Mouse (Mus musculus): ENCODE results near the gene Emp3. TPM values are rescaled to one million over a fixed set of nuclear protein-coding genes. Genes with fewer than 3 reads are reported as not detected.
"Not testable (repeated sequence)": the region's sequence is repeated elsewhere in the genome, so short reads cannot be mapped to it uniquely, and the experiment has no call there.

Gene Emp3
- total RNA-seq (2021), result 1 to 10 TPM; 2.9 to 4.1 TPM

DNA sequence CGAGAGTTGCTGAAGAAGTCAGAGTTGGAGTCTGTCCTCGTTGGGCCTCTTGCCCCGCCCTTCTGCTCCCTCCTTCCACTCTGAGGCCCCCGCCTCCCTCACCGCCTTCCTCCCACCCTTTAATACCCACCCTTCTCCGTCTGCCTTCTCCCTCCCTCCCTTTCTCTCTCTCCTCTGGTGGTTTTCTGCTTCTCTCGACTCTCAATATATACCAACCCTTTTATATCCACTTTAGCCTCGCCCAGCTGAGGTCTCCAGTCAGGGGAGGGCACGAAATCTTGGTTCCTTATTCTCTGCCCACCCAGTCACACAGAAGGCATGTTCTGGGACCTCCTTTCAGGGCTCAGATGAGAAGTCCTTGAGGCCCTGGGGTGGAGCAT, at the start of gene Emp3:
TSS of gene Emp3 (minus strand) at position 163 of the 380 bp plus-strand sequence.
- intact Hi-C loops (cut with DNase I), result no loop called here
- DNase-seq (ENCODE audit: low spot score in 2 of 2), result no peak

DNA sequence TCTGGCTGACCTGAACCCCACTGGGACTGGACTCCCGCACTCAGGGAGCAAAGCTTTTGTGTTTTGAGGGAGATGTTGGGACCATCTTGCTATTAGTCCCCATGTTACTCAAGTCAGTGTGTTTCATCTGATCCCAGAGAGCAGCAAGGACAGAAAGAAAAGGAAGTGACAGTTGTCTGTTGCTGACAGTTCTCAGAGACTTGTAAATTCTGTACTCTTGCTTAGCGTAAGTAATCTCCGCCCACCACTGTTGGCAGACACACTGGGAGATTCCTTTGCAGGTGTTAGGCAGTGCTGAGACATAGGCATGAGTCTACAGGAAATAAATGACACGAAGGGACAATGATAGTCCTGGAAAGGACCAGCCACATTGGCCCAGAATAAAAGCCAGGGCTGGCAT, 35.4 kb upstream of the Emp3 start:
- DNase-seq (ENCODE audit: low spot score in 2 of 2), result no peak

DNA sequence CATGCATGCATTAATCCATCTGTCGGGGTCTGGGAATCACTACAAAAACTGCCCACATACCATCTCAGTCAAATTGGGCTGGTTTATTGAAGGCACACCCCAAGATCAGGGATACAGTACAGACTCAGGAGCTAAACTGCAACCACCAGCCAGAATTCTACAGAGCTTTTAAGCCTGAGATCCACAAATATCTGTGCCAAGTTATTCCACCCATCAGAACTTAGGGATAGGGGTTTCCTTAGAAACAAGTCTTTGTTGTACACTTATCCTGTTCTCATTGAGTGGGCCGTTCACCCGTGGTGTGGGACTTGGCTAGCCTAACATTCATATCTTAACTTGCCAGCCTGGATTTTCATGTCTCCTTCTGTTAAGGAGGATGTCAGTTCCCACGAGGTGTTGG, 27.9 kb upstream of the Emp3 start:
- intact Hi-C loops (cut with DNase I), result loop anchor here (5.0 kb wide), 1 partner anchor 58 kb away; no protein-coding TSS in a partner anchor
- no peak for DNase-seq (ENCODE audit: low spot score in 2 of 2)

More for the DNA sequence above, 35.4 kb upstream of the Emp3 start:
- intact Hi-C loops (cut with DNase I), result no loop called here

DNA sequence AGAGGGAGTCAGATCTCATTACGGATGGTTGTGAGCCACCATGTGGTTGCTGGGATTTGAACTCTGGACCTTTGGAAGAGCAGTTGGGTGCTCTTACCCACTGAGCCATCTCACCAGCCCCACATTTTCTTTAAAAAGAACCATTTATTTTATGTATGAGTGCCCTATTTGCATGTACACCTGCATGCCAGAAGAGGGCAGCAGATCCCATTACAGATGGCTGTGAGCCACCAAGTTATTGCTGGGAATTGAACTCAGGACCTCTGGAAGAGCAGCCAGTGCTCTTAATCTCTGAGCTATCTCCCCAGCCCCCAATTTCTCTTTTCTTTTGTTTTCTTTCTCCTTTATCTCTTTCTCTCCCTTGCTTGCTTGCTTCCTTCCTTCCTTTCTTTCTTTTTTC, 22.1 kb upstream of the Emp3 start:
- intact Hi-C loops (cut with DNase I); DNase-seq (ENCODE audit: low spot score in 2 of 2): not testable (repeated sequence)

DNA sequence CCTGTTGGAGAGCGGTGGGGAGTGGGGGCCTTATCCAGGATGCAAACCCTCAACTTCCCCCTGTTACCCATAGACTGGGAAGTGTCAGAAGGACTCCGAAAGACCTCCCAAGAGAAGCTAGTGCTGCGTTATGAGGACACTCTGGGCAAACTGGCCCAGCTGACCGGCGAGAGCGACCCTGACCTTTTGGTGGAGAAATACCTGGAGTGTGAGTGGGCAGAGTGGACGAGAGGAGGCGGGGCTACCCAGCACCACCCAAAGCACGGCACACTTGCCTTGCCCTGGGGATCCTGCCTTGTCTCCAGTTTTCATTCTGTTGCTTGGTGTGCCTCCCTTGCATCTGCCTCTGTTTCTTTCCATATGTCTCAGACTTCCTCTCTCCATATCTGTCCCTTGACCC, 20.8 kb upstream of the Emp3 start:
- intact Hi-C loops (cut with DNase I), result no loop called here
- DNase-seq (ENCODE audit: low spot score in 2 of 2), result no peak

DNA sequence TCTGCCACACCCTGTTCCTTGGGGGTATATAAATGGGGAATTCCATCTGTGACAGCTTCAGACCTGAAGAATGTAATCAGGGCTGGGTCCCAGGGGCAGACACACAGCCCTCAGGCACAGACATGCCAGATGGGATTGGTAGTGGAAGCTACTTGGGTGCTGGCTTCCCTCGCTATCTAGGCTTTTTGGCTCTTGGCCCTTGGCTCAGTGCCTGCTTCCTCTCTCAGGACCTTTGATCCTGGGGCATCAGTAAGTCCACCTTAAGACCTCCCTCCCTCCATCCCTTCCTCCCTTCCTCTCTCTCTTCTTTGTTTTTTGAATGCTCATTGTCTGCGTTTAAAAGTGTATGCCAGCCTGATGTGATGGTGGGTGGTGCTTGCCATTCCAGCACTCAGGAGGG, 18.6 kb upstream of the Emp3 start:
- DNase-seq (ENCODE audit: low spot score in 2 of 2), result no peak
- intact Hi-C loops (cut with DNase I), result loop anchor here (5.0 kb wide), 1 partner anchor 68 kb away; the partner anchor contains the start of gene Kdelr1

DNA sequence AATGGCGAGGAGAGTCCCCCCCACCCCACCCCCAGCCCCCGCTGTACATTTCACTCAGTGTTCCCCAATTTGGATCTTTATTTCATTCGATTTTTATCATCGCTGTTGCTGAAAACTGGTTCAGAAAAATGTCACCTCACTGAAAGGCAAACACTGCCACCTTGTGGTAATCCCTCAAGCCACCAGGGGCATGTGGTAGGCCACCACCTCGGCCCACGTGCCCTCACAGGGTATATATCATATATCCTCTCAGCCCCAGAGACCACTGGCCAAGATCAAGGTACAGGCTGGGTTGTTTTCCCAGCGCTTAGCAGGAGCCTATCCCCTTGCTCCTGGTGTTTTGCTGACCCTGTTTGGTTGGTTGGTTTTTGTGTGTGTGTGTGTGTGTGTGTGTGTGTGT, 13.9 kb upstream of the Emp3 start:
- intact Hi-C loops (cut with DNase I), result loop anchor here (2.0 to 5.0 kb wide), 2 partner anchors 63 to 196 kb away; partner anchors contain the start of gene Kdelr1
- peak in 1 of 2 experiments; percentile 47 for DNase-seq (ENCODE audit: low spot score in 2 of 2)

DNA sequence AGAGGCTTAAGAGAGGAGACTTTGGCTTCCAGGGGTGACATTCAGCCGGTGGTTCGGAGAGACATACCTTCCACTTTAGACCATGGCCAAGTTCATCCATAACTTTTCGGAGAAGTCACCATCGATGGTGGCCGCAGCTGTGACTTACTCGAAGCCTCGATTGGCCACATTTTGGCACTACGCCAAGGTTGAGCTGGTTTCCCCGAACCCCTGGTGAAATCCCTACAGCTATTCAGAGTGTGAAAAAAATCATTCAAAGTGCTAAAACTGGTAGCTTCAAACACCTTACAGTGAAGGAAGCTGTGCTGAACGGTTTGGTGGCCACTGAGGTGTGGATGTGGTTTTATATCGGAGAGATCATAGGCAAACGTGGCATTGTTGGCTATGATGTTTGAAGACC, 12.6 kb upstream of the Emp3 start:
- not testable (repeated sequence) for DNase-seq (ENCODE audit: low spot score in 2 of 2)
- intact Hi-C loops (cut with DNase I), result loop anchor here (2.0 kb wide), 1 partner anchor 195 kb away; no protein-coding TSS in a partner anchor

DNA sequence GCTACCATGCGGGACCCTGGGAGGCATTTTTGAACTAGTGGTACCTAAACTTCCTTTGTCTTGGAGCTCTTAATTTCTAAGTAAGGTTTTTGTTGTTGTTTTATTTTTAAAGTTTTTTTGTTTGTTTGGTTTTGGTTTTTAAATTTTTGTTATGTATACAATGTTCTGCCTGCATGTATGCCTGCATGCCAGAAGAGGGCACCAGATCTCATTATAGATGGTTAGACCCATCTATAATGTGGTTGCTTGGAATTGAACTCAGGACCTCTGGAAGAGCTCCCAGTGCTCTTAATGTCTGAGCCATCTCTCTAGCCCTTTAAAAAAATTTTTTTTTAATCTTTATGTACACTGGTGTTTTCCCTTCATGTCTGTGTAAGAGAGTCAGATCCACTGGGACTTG, 8.5 kb upstream of the Emp3 start:
- intact Hi-C loops (cut with DNase I), result no loop called here
- DNase-seq (ENCODE audit: low spot score in 2 of 2), result no peak

DNA sequence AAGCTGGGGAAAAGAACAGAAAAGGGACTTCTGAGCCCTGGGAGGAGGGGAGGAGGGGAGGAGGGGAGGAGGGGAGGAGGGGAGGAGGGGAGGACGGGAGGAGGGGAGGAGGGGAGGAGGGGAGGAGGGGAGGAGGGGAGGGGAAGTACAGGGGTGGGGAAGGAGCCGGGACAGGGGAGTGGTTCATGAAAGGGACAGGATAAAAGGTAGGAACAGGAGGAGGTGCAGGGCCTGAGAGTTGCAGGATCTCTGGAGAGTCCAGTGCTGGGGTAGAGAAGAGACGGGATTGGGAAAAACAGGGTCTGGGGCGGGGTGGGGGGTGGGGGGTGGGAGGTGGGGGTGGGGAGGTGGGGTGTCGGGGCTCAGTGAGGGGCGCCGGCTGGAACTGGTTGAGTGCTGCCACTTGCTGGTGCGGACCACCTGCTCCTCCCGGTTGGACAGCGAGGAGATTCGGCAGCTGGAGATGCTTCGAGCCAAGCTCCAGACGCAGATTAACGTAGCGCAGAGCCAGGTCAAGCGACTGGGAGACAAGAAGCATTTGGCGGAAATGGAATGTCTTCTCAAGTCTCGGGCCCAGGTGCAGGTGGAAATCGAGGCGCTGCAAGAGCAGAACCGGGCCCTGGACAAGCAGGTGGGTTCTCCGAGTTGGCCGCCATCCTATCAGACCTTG, 7.6 kb upstream of the Emp3 start:
- no peak for DNase-seq (ENCODE audit: low spot score in 2 of 2)
- intact Hi-C loops (cut with DNase I), result no loop called here

DNA sequence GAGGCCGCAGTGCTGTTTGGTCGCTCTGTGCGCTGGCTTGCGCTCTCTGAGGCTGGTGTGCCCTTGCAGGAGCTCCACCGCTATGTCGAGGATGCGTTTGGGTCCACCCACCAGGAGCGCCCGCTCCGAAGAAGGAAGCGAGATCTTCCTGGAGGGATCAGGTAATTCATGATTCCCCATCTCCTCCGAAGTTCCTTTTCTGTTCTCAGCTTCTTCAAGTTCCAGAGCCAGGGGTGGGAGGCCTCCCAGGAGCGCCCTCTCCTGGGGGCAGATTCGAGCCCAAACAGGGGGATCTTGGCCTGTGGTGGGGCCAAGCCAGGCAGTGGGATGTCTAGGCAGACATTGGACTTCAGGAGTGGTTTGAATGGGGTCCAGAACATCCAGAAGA, 3.2 kb upstream of the Emp3 start:
- intact Hi-C loops (cut with DNase I), result no loop called here
- no peak for DNase-seq (ENCODE audit: low spot score in 2 of 2)

DNA sequence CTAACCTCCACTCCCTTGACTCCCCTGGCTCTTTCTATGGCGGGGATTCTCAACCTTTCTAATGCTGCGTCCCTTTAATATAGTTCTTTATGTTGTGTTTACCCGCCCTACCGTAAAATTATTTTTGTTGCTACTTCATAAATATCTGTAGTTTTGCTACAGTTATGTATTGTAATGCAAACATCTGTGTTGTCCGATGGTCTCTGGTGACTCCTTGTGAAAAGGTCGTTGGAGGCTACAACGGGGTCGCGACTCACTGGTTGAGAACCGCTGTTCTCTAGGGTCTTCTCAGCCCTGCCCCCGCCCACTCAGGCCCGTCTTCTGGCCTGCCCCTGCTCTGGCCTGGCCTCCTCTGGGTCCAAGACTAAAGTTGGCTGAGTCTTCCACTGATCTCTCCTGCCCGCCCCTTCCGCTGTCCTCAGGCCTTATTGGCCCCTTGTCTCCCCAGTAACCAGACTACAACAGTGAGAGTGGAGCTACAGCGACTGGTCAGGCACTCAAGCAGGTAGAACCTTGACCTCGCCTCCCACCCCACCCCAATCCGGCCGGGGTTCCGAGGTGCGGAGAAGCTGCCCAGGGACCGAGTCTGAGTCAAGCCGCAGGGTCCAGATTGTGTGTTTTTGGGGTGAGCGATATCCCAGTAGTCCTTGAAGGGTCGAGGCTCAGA, 2.7 kb upstream of the Emp3 start, which contains the start of gene Ccdc114:
TSS of gene Ccdc114 (plus strand) at position 311 of the 667 bp plus-strand sequence.
- no peak for DNase-seq (ENCODE audit: low spot score in 2 of 2)
- intact Hi-C loops (cut with DNase I), result no loop called here

DNA sequence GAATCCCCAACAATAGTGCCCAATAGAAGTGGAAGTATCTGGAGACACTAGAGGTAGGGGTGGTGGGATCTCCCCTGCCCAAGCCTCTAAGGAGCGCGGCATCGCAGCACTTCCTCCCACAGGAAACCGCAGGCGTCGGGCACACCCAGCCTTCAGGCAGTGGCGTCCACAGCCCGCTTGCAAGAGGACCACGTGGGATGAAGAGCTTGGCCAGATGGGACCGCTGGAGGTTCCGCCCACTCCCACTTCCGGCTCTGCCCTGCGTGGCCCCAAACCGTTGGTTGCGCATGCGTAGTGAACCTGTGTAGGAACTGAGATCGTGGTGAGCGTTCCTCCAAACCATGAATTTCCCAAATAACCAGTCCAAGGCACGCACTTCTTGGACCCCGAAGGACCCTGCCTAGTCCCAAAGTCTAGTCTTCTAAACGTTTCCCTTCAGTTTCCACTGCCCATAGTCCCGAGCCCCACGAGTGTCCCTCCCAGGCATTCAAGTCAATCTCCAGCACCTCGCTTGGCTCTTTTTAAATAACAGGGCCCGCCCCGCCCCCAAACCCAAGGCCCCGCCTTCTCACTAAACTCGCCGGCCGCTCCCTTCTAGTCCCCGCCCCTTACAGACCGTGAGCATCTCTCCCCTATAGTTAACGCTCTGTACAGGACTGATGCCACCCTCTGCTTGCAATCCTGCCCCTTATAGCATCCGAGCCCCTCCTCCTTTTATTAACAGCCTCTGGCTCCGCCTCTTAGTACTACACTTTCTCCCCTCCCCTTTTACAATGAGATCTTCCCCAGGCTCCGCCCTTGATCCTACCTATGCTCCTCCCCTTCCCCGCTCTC, 1.9 kb upstream of the Emp3 start:
- intact Hi-C loops (cut with DNase I), result no loop called here
- peak; percentile 92 to 93 for DNase-seq (ENCODE audit: low spot score in 2 of 2)

DNA sequence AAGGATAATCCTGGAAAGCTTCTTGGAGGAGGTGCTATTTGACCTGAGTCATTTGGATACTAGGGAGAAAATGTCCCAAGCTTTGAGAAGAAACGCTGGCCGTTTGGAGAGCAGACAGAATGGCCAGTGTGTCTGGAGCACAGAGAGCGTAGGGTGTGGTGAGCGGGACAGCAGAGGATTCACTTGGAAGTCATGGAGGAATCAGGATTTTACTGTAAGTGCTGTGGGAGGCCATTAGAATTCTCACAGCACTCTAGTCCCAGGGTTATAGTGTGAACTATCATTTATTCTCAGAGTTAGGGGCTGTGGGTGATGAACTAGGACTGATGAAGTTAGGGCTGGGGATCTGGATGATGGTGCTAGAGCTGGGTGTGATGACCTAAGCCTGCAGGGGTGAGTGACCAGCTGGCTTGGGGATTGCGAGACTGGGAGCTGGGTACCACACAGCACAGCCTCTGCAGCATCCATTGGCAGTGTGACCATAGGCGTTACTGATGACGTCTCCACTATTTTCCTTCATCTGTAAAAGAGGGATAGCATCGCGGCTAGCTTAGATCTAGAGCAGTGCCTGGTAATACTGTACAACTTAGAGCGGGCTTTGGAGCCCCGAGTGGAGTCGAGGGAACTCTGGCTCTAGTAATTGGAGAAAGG, 871 bp upstream of the Emp3 start:
- DNase-seq (ENCODE audit: low spot score in 2 of 2), result no peak
- intact Hi-C loops (cut with DNase I), result no loop called here

DNA sequence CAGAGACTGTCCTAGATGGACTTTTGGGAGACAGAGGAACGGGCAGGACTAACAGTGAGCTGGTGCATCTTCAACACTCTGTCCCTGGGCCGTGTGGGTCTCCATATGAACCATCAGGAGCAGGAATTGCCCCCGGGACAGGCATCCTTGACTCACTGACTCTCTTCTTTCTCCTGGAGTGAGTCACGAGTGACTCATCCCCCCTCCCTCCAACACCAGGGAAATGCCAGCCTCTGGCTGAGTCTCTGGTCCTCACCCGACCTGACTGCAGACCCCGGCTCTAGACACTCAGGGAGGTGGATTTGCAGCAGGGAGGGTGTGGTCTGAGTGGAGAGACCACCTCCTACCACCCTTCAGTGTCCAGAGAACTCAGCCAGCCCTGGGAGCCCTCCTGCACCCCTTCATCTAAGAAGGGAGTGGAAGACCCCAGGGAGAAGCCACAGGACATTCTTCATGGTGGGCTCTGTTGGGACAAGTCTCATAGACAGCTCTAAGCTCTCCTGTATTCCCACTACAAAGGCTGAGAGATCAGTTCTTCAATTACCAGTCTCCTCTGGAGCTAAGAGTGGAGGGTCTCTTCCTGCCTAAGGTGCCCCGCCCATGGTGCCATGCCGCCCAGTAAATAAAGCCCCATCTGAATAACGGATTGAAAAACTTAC, 492 bp downstream of the Emp3 start:
- DNase-seq (ENCODE audit: low spot score in 2 of 2), result no peak
- intact Hi-C loops (cut with DNase I), result no loop called here

DNA sequence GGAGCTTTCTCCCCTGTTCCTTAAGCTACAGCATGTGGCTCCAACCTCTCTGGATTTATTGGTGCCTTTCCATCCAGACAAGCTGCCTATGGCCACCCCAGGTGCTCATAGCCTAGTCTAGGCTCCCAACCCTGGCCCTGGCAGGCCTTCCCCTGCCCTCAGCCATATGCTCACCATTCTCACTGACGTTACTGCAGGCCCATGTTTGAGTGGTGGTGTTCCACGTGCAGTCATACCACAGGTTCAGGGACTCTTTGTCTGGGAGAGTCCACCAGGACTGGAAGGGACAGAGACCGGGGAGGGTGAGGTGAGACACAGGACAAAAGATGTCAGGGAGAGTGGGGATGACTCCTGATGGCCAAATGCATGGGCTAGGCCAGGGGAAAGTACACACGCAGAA, 1.4 kb downstream of the Emp3 start:
- no peak for DNase-seq (ENCODE audit: low spot score in 2 of 2)
- intact Hi-C loops (cut with DNase I), result no loop called here

DNA sequence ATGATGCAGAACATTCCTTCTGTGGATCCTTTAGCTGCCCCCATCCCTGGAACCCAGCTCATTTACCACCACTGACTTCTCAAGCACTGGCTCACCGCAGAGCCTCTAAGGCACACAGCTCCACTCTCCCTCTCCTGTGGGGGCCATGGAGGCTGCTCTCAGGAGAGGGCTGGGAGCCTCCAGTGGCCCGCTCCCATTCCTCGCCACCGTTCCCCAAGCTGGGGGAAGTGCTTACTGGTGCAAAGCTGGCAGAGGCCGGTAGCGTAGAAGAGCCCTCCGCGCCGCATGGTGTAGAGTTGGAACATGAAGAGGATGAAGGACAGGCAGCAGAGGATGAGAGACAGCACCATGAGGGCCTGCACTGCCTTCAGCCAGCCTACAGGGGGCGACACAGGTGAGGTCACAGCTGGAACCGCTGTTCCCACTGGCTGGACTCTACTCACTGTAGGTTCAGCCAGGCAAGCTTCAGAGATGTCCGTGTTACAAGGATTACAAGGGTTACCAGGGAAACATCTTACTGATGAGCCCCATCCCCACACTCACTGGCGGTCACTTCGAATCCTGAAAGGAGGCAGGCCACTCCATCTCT, 2.0 kb downstream of the Emp3 start:
- no peak for DNase-seq (ENCODE audit: low spot score in 2 of 2)
- intact Hi-C loops (cut with DNase I), result no loop called here

DNA sequence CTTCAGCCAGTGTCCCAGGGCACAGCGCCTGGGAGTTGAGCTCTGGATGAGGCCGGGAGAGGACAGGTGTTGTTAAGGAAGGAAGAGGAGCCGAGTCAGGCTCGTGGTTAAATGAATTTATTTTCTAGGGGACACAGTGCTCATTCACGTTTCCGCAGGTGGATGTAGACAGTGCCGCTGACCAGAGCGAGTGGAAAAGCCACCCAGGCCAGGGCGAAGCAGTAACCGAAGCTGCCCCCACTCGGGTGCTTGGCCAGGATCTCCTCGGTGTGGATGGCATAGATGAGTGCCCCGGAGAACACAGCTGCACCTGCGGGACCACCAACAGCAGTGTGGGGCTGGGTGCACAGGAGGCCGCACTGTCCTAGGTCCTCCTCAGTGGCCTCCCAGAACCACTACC, 3.3 kb downstream of the Emp3 start:
- no peak for DNase-seq (ENCODE audit: low spot score in 2 of 2)
- intact Hi-C loops (cut with DNase I), result no loop called here

All from left cerebral cortex, postnatal 36 days (tissue).